Mouse (Mus musculus) adrenal gland, postnatal 25 days (tissue): Measurements from ENCODE around the gene Defb20. TPM values are rescaled to one million over a fixed set of nuclear protein-coding genes. Genes with fewer than 3 reads are reported as not detected.

Experiments used
- DNase-seq: peaks from one replicate; pipeline ENCODE4 v3.0.0; 2021; ENCODE audit warnings: mixed read lengths
- total RNA-seq: library from RNA; stranded (reverse); gene quantifications from 2 replicates; pipeline ENCODE4 v1.2.3, GENCODE M21; 2021

Gene Defb20
- total RNA-seq, 1 experiment from 2014 or later, result not detected

DNA sequence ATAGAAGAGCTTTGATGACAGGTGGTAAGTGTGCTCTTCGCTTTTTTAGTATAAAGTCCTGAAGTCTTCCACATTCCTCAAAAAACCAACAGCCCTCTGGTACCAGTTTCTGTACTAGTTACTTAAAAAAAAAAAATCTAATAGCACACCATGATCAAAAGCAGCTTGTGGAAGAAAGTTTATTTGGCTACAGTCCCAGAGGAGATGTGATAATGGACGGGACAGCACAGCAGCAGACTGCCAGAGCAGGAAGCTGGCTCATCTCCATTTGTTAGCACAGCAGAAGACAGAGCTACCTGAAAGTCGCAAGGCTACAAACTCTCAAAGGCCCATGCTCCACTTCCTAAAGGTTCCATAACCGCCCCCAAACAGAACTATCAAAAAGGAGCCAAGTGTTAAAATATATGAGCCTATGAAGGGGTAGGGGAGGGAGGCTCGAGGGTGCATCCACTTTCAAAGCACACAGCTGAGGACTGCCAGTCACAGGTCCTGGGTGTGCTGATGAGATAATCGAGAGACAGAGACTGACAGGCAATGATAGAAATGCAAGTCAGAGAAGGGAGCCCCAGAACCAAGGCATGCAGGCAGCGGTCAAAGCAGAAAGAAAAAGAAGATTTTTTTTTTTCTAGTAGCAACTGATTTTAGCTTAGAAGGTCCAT, 23.5 kb downstream of the Defb20 start:
- DNase-seq, result no peak

GRCm38 (mm10) chr2:152500863-152501229, 24.0 kb downstream of the Defb20 start:
- DNase-seq, result no peak

DNA sequence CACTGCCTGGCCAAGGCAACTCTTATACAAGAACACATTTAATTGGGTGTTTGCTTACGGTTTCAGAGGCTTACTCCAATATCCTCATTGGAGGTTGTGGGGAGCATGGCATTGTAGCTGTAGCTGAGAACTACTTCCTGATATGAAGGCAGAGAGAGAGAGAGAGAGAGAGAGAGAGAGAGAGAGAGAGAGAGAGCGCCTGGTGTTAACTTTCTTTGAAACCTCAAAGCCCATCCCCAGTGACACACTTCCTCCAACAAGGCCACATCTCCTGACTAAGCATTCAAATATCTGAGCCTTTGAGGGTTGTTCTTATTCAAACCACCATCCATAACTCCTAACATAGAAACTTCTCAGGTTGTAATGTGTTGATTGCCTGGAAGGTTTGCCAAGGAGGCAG, 27.1 kb downstream of the Defb20 start:
- DNase-seq, result no peak

GRCm38 (mm10) chr2:152511592-152511991, 34.7 kb downstream of the Defb20 start, which contains the start of gene Defb26:
Gene Defb26 (minus strand): TSS chr2:152511692.
- DNase-seq, result no peak

DNA sequence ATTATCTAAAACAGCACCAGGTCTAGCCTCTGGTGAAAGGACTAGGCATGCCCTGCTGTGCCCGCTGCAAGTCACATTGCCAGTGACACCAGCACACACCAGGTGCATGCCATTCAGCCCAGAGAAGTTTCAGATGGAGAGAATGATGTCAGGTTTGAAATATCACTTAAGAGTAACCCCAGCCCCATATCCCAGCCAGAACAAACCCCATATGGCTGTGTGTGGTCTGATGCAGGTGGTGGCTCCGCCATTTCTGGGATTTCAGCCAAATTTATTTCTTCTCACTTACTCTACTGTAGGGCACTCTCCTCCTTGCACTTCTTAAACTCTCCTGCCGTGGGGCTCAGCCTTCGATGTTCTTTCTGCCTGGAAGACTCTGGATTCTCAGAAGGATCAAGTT, 39.2 kb downstream of the Defb20 start:
- no peak for DNase-seq

DNA sequence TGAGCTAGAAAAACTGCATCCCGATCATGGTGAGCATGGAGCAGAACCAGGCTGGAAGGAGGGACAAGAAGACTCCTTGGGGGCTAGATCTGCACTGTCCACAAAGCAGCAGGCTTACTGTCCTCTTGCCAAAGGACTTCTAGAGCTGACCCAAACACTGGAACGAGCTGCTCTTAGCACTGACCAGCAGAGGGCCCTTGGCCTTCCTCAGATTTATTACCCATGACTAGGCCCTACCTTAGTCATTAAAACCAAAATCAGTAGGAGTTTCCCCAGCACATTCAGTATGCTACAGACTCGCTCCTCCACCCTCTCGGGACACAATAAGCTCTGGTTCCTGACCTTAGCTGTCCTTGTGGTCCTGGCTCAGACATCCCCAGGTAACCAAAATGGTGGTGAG, 41.1 kb downstream of the Defb20 start, which contains the start of gene Defb28:
TSS of gene Defb28 (plus strand) at position 275 of the 400 bp plus-strand sequence.
- peak; percentile 28 for DNase-seq

Other genes starting within 250 kb of the Defb20 start
- 117 and 119 TPM in 2 replicates for gene Tbc1d20, start 183.2 kb upstream of the Defb20 start, total RNA-seq
- gene Rbck1, start 144.4 kb upstream of the Defb20 start, total RNA-seq, result 113 and 126 TPM in 2 replicates
- 10.6 and 19.7 TPM in 2 replicates for gene Trib3, start 133.0 kb upstream of the Defb20 start, total RNA-seq
- 2.1 and 3.2 TPM in 2 replicates for gene Nrsn2, start 100.4 kb upstream of the Defb20 start, total RNA-seq
- gene Sox12, start 79.0 kb upstream of the Defb20 start, total RNA-seq, result 17.0 and 22.8 TPM in 2 replicates
- gene Zcchc3, start 62.0 kb upstream of the Defb20 start, total RNA-seq, result 7.6 and 8.3 TPM in 2 replicates
- gene 6820408C15Rik, start 61.5 kb upstream of the Defb20 start, total RNA-seq, result not detected in 2 replicates
- gene Defb23, start 12.4 kb upstream of the Defb20 start, total RNA-seq, result not detected in 2 replicates
- gene Defb22, start 13.1 kb downstream of the Defb20 start, total RNA-seq, result not detected in 2 replicates
- not detected in 2 replicates for gene Defb26, start 34.6 kb downstream of the Defb20 start, total RNA-seq
- gene Defb28, start 41.2 kb downstream of the Defb20 start, total RNA-seq, result not detected in 2 replicates
- gene Defb29, start 63.0 kb downstream of the Defb20 start, total RNA-seq, result not detected in 2 replicates
- not detected in 2 replicates for gene Gm17416, start 92.3 kb downstream of the Defb20 start, total RNA-seq
- gene Defb21, start 95.7 kb downstream of the Defb20 start, total RNA-seq, result not detected in 2 replicates
- gene Defb19, start 103.2 kb downstream of the Defb20 start, total RNA-seq, result 0.97 TPM in 1 of 2 replicates, not detected in the other
- gene Defb45, start 122.3 kb downstream of the Defb20 start, total RNA-seq, result not detected in 2 replicates
- 1.0 TPM in 1 of 2 replicates, not detected in the other for gene Defb36, start 127.3 kb downstream of the Defb20 start, total RNA-seq
- 2.5 TPM in 1 of 2 replicates, not detected in the other for gene Defb25, start 146.0 kb downstream of the Defb20 start, total RNA-seq
- 8.1 and 9.0 TPM in 2 replicates for gene Rem1, start 149.9 kb downstream of the Defb20 start, total RNA-seq
- 149 and 153 TPM in 2 replicates for gene H13, start 192.4 kb downstream of the Defb20 start, total RNA-seq
- gene Mcts2, start 210.0 kb downstream of the Defb20 start, total RNA-seq, result 34.2 and 37.9 TPM in 2 replicates